Mouse (Mus musculus) thymus, adult 2 months (tissue): Measurements from ENCODE around the gene Zfp867.

Source experiments
- CTCF ChIP-seq: fragments of 200-500 bp; IDR thresholded peaks from 2 replicates; pipeline ENCODE4 v1.5.1; 2012; ENCODE audit warnings: mild to moderate bottlenecking, control low read depth, low read length, moderate library complexity, borderline replicate concordance; ENCODE audit not compliant: control insufficient read depth, poor library complexity, insufficient read depth; ENCODE audit errors: extremely low read depth
- POLR2A ChIP-seq: fragments of 200-500 bp; IDR thresholded peaks from 2 replicates; pipeline ENCODE4 v1.6.1; 2012; ENCODE audit warnings: mild to moderate bottlenecking, low read length, control low read depth, moderate library complexity; ENCODE audit not compliant: control insufficient read depth, poor library complexity, insufficient read depth; ENCODE audit errors: extremely low read depth

GRCm38 (mm10) chr11:59460459-59460858, 11.8 kb downstream of the Zfp867 start:
- TF ChIP-seq CTCF, result no peak
- no peak for TF ChIP-seq POLR2A
